Mouse (Mus musculus) neural tube, embryonic 12.5 days (tissue): ENCODE results near the gene Nsg1. TPM values are rescaled to one million over a fixed set of nuclear protein-coding genes. Genes with fewer than 3 reads are reported as not detected.

Experiments used
- ATAC-seq: fragments of 200-750 bp; cut with Nextera tagmentation; 2 replicates; pipeline ENCODE4 v1.8.0; 2017; ENCODE audit warnings: low read depth, mild to moderate bottlenecking, moderate TSS enrichment, moderate library complexity; ENCODE audit not compliant: low FRiP score
- H3K27ac ChIP-seq: fragments of 300-500 bp; sonication (generic); 2 replicates; pipeline ENCODE4 v1.5.1; 2016
- H3K27me3 ChIP-seq: fragments of 300-500 bp; sonication (generic); replicated peaks from 2 replicates; pipeline ENCODE4 v1.6.1; 2016; ENCODE audit warnings: mild to moderate bottlenecking
- H3K36me3 ChIP-seq: fragments of 300-500 bp; sonication (generic); 2 replicates; pipeline ENCODE4 v1.6.1; 2016; ENCODE audit warnings: mild to moderate bottlenecking
- H3K4me1 ChIP-seq: fragments of 300-500 bp; sonication (generic); 2 replicates; pipeline ENCODE4 v1.6.1; 2016
- H3K4me2 ChIP-seq: fragments of 300-500 bp; sonication (generic); replicated peaks from 2 replicates; pipeline ENCODE4 v1.6.1; 2016; ENCODE audit warnings: mild to moderate bottlenecking
- H3K4me3 ChIP-seq: fragments of 300-500 bp; sonication (generic); 2 replicates; pipeline ENCODE4 v1.5.1; 2016
- H3K9ac ChIP-seq: fragments of 300-500 bp; sonication (generic); 2 replicates; pipeline ENCODE4 v1.6.1; 2016; ENCODE audit warnings: mild to moderate bottlenecking
- H3K9me3 ChIP-seq: fragments of 300-500 bp; sonication (generic); 2 replicates; pipeline ENCODE4 v1.6.1; 2016; ENCODE audit warnings: mild to moderate bottlenecking
- WGBS: fragments of 180-500 bp; shearing (Covaris S2); methylation state at CpG from one replicate; pipeline ENCODE4 v1.1.7; 2016; 5-methylcytosine and 5-hydroxymethylcytosine counted together
- polyA plus RNA-seq: library from polyadenylated mRNA; unstranded; fragments of >200 nt; fragmentation: Nextera tagmentation; extraction: Ambion mirVana; gene quantifications from 2 replicates; pipeline ENCODE4 v1.2.1, GENCODE M21; 2016

Nsg1 gene
- polyA plus RNA-seq, 1 experiment from 2014 or later: 530 TPM

DNA sequence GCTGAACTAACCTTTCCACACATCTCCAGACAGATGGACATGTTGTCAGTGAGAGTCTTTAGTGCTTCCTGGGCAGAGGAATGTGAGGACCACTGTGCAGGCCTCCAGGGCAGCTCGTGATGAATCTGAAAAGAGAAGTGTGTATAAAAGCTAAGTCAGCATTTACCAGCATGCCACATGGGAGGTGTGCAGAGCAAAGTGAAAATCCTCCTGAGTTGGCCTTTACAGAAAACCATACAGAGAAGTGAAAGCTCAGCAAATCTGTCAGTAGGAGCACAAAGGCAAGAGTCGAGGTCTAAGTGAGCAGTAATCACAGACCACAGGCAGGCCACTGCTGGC, 67.8 kb downstream of the Nsg1 start:
- Histone ChIP-seq H3K9me3 (no peaks in the 10 kb centered on the region), H3K27ac (no peak overlapping the region), H3K9ac (no peak overlapping the region), H3K27me3 (no peaks in the 10 kb centered on the region), H3K36me3 (no peaks in the 10 kb centered on the region), H3K4me2 (no peak overlapping the region), H3K4me3 (no peak overlapping the region), H3K4me1 (peaks cover 9% of the 10 kb centered on the region)
- WGBS: 81% methylated on average over 2 of the region's 2 CpGs
- no peak for ATAC-seq

GRCm38 (mm10) chr5:38091046-38091965, 68.4 kb downstream of the Nsg1 start:
- H3K27ac ChIP-seq: no peak overlapping the region
- 75% methylated on average over 8 of the region's 8 CpGs for WGBS
- H3K4me2 ChIP-seq: no peak overlapping the region
- H3K36me3 ChIP-seq: no peaks in the 10 kb centered on the region
- H3K27me3 ChIP-seq: no peaks in the 10 kb centered on the region
- H3K9me3 ChIP-seq: no peaks in the 10 kb centered on the region
- no peak overlapping the region for H3K4me3 ChIP-seq
- no peak for ATAC-seq
- H3K4me1 ChIP-seq: peaks cover 9% of the 10 kb centered on the region
- no peak overlapping the region for H3K9ac ChIP-seq

- 39% methylated on average over 3 of the region's 3 CpGs for WGBS
- H3K27ac ChIP-seq: no peak overlapping the region
- no peaks in the 10 kb centered on the region for H3K9me3 ChIP-seq
- H3K4me3 ChIP-seq: no peak overlapping the region
- H3K4me1 ChIP-seq: peaks cover 12% of the 10 kb centered on the region
- no peak overlapping the region for H3K9ac ChIP-seq
- no peaks in the 10 kb centered on the region for H3K36me3 ChIP-seq
- no peaks in the 10 kb centered on the region for H3K27me3 ChIP-seq
- H3K4me2 ChIP-seq: no peak overlapping the region
- no peak for ATAC-seq
These were observed 69.1 kb downstream of the Nsg1 start for GRCm38 (mm10) chr5:38090581-38090980.

- Histone ChIP-seq H3K9ac (no peak overlapping the region), H3K9me3 (no peaks in the 10 kb centered on the region), H3K36me3 (no peaks in the 10 kb centered on the region), H3K27me3 (no peaks in the 10 kb centered on the region), H3K4me2 (no peak overlapping the region), H3K4me3 (no peak overlapping the region), H3K27ac (no peak overlapping the region), H3K4me1 (peaks cover 14% of the 10 kb centered on the region)
- no peak for ATAC-seq
- WGBS: 71% methylated on average over 3 of the region's 3 CpGs
These were observed 69.6 kb downstream of the Nsg1 start for GRCm38 (mm10) chr5:38090111-38090510.

Other genes starting within 250 kb of the Nsg1 start
- 40.6 and 43.2 TPM in 2 replicates for gene Stx18, start 121.2 kb downstream of the Nsg1 start, polyA plus RNA-seq
- 21.3 and 22.3 TPM in 2 replicates for gene Zbtb49, start 60.5 kb upstream of the Nsg1 start, polyA plus RNA-seq
- gene Lyar, start 60.6 kb upstream of the Nsg1 start, polyA plus RNA-seq: 83.6 and 92.4 TPM in 2 replicates
- gene Tmem128, start 100.3 kb upstream of the Nsg1 start, polyA plus RNA-seq: 101 and 105 TPM in 2 replicates
- not detected in 2 replicates for gene Otop1, start 116.1 kb upstream of the Nsg1 start, polyA plus RNA-seq
- gene Drd5, start 159.5 kb upstream of the Nsg1 start, polyA plus RNA-seq: not detected in 2 replicates